Mouse (Mus musculus) neural tube, embryonic 11.5 days (tissue): ENCODE measurements around the gene Abcd2. TPM values are rescaled to one million over a fixed set of nuclear protein-coding genes. Genes with fewer than 3 reads are reported as not detected.
A peak's percentile ranks its signal among the peaks of the same experiment; 100 is the strongest.

Experiments used
- ATAC-seq: fragments of 200-750 bp; cut with Nextera tagmentation; 2 replicates; pipeline ENCODE4 v1.8.0; 2017; ENCODE audit warnings: moderate number of reproducible peaks, mild to moderate bottlenecking, moderate TSS enrichment, moderate library complexity; ENCODE audit not compliant: insufficient read depth, low FRiP score, low TSS enrichment
- DNase-seq: peaks from one replicate; pipeline ENCODE4 v3.0.0-alpha.2; 2015; ENCODE audit warnings: low spot score
- H3K27ac ChIP-seq: fragments of 300-500 bp; sonication (generic); 2 replicates; pipeline ENCODE4 v1.5.1; 2014; ENCODE audit warnings: low read depth, mild to moderate bottlenecking, low read length
- H3K27me3 ChIP-seq: fragments of 300-500 bp; sonication (generic); 2 replicates; pipeline ENCODE4 v1.6.1; 2014; ENCODE audit warnings: mild to moderate bottlenecking, low read length, mixed read lengths; ENCODE audit not compliant: control insufficient read depth, insufficient read depth
- H3K36me3 ChIP-seq: fragments of 300-500 bp; sonication (generic); 2 replicates; pipeline ENCODE4 v1.6.1; 2014; ENCODE audit warnings: mild to moderate bottlenecking, low read length, moderate library complexity, mixed read lengths; ENCODE audit not compliant: control insufficient read depth, insufficient read depth
- H3K4me1 ChIP-seq: fragments of 300-500 bp; sonication (generic); 2 replicates; pipeline ENCODE4 v1.6.1; 2014; ENCODE audit warnings: low read length, mixed read lengths; ENCODE audit not compliant: control insufficient read depth, insufficient read depth
- H3K4me2 ChIP-seq: fragments of 300-500 bp; sonication (generic); 2 replicates; pipeline ENCODE4 v1.6.1; 2014; ENCODE audit warnings: low read depth, mild to moderate bottlenecking, moderate library complexity
- H3K4me3 ChIP-seq: fragments of 300-500 bp; sonication (generic); 2 replicates; pipeline ENCODE4 v1.5.1; 2014; ENCODE audit warnings: low read depth, low read length
- H3K9ac ChIP-seq: fragments of 300-500 bp; sonication (generic); 2 replicates; pipeline ENCODE4 v1.6.1; 2014; ENCODE audit warnings: mild to moderate bottlenecking, low read length
- H3K9me3 ChIP-seq: fragments of 300-500 bp; sonication (generic); 2 replicates; pipeline ENCODE4 v1.6.1; 2016; ENCODE audit warnings: low read length; ENCODE audit not compliant: control insufficient read depth
- WGBS: fragments of 180-500 bp; shearing (Covaris S2); extraction: QIAGEN DNeasy Blood & Tissue Kit; methylation state at CpG from one replicate; pipeline ENCODE4 v1.1.7; 2014; 5-methylcytosine and 5-hydroxymethylcytosine counted together
- polyA plus RNA-seq: library from polyadenylated mRNA; unstranded; fragments of >200 nt; fragmentation: Nextera tagmentation; extraction: Ambion mirVana; gene quantifications from 2 replicates; pipeline ENCODE4 v1.2.1, GENCODE M21; 2014

Gene Abcd2
- polyA plus RNA-seq, 1 experiment from 2014 or later: 15.5 TPM

DNA sequence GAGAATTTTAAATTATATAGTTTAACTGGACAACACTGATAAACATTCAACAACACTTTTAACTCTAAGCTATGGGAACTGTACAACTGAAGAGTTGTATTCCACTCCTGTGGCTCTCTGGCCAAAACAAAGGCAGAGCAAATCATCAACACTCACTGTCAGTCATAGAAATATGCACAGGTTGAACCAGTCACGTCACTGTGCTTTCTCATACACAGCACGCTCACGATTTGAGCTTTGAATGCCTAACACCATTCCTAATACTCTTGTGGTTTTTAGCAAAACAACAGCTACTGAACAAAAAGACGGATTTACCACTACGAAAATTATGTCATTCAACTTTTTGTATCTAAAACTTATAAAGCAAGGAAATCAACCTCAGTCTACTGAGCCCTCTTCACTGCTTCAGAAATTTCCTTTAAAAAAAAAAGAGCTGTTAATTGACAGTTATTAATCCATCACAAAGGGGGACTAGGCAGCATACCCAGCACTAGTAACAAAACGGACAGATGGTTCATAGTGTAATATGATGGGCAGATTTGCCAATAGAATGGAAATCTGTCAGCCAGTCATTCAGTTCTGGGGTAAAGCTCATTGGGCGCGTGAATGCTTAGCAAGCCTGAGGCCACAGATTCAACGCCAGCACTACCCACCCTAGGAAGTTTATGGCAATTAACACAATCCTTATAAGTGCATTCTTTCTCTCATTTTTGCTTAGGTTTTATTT, 20.8 kb downstream of the Abcd2 start:
- ATAC-seq (no peak), DNase-seq (no peak)
- WGBS: 83% methylated on average over 9 of the region's 9 CpGs
- no peak overlapping the region for H3K27ac ChIP-seq
- no peak overlapping the region for H3K9ac ChIP-seq
- no peaks in the 10 kb centered on the region for H3K27me3 ChIP-seq
- H3K4me2 ChIP-seq: no peak overlapping the region
- H3K4me3 ChIP-seq: no peak overlapping the region
- H3K4me1 ChIP-seq: no peaks in the 10 kb centered on the region
- H3K9me3 ChIP-seq: no peaks in the 10 kb centered on the region
- no peaks in the 10 kb centered on the region for H3K36me3 ChIP-seq

GRCm38 (mm10) chr15:91167850-91168562, 23.6 kb downstream of the Abcd2 start:
- Histone ChIP-seq H3K9me3 (no peaks in the 10 kb centered on the region), H3K9ac (no peak overlapping the region), H3K27ac (no peak overlapping the region), H3K4me1 (no peaks in the 10 kb centered on the region), H3K36me3 (no peaks in the 10 kb centered on the region), H3K4me3 (no peak overlapping the region), H3K27me3 (no peaks in the 10 kb centered on the region), H3K4me2 (no peak overlapping the region)
- DNase-seq (no peak), ATAC-seq (no peak)
- WGBS: 92% methylated on average over 13 of the region's 13 CpGs

- Histone ChIP-seq H3K4me1 (no peaks in the 10 kb centered on the region), H3K9me3 (no peaks in the 10 kb centered on the region), H3K9ac (no peak overlapping the region), H3K27ac (no peak overlapping the region), H3K4me2 (no peak overlapping the region), H3K36me3 (no peaks in the 10 kb centered on the region), H3K4me3 (no peak overlapping the region), H3K27me3 (no peaks in the 10 kb centered on the region)
- DNase-seq: peak; percentile 41
- ATAC-seq: peak; percentile 38; the same call in 1 of the 2 replicates
- 15% methylated on average over 5 of the region's 5 CpGs for WGBS
Observed at GRCm38 (mm10) chr15:91165021-91165420, 26.6 kb downstream of the Abcd2 start.

GRCm38 (mm10) chr15:91163454-91163853, 28.1 kb downstream of the Abcd2 start:
- no peak overlapping the region for H3K4me3 ChIP-seq
- DNase-seq (no peak), ATAC-seq (no peak)
- H3K27ac ChIP-seq: no peak overlapping the region
- H3K9ac ChIP-seq: no peak overlapping the region
- H3K4me2 ChIP-seq: no peak overlapping the region
- no peaks in the 10 kb centered on the region for H3K4me1 ChIP-seq
- no peaks in the 10 kb centered on the region for H3K36me3 ChIP-seq
- H3K27me3 ChIP-seq: no peaks in the 10 kb centered on the region
- WGBS: 90% methylated on average over 2 of the region's 2 CpGs
- H3K9me3 ChIP-seq: no peaks in the 10 kb centered on the region

DNA sequence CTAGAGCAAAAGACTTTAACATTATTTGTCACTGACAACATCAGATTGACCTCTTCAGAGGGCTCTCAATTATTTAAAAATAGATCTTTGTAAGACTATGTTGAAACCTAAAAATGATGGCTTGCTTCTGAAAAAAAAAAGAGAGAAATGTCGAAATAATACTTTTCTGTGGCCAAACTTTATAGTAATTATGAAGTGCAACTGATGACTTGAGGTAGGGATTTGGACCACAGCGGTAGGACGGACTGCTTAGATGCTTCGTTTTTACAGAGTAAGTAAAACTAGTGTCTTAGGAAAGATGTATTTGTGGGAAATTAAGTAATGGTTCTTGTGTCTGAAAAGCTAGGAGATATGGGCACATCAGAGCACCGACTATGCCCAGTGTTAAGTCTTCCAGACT, 30.4 kb downstream of the Abcd2 start:
- no peak overlapping the region for H3K4me3 ChIP-seq
- no peak overlapping the region for H3K9ac ChIP-seq
- H3K4me1 ChIP-seq: no peaks in the 10 kb centered on the region
- WGBS: 91% methylated on average over 5 of the region's 5 CpGs
- H3K27ac ChIP-seq: no peak overlapping the region
- no peak for ATAC-seq
- H3K9me3 ChIP-seq: no peaks in the 10 kb centered on the region
- H3K27me3 ChIP-seq: no peaks in the 10 kb centered on the region
- no peak overlapping the region for H3K4me2 ChIP-seq
- DNase-seq: no peak
- no peaks in the 10 kb centered on the region for H3K36me3 ChIP-seq

DNA sequence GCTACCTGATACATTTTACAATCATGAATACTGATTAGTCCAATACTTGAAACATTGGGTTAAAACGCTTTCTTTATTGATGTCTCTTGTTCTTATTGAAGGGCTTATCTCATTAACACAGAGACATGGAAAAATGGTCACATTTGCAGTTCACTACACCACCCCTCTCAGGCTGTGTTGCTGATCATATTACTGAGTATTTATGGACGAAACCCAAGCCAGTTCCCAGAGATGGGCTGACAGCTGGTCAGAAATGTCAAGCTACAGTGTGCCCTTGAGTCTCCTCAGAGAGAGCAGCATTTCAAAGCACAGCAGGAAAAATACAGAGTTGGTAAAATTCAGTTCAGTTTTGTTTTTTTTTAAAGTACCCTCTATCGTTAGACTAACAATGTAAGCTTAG, 38.3 kb downstream of the Abcd2 start:
- ATAC-seq (no peak), DNase-seq (no peak)
- Histone ChIP-seq H3K9ac (no peak overlapping the region), H3K4me1 (no peaks in the 10 kb centered on the region), H3K4me3 (no peak overlapping the region), H3K9me3 (no peaks in the 10 kb centered on the region), H3K4me2 (no peak overlapping the region), H3K27ac (no peak overlapping the region), H3K27me3 (no peaks in the 10 kb centered on the region), H3K36me3 (0 out of 2 replicates have a peak, but pooled peaks cover 6% of the 10 kb centered on the region)
- 83% methylated on average over 3 of the region's 3 CpGs for WGBS

GRCm38 (mm10) chr15:91152592-91152991, 39.0 kb downstream of the Abcd2 start:
- Histone ChIP-seq H3K9me3 (no peaks in the 10 kb centered on the region), H3K27ac (no peak overlapping the region), H3K36me3 (0 out of 2 replicates have a peak, but pooled peaks cover 6% of the 10 kb centered on the region), H3K9ac (no peak overlapping the region), H3K27me3 (no peaks in the 10 kb centered on the region), H3K4me1 (no peaks in the 10 kb centered on the region), H3K4me2 (no peak overlapping the region), H3K4me3 (no peak overlapping the region)
- DNase-seq (no peak), ATAC-seq (no peak)
- WGBS: 71% methylated on average over 1 of the region's 1 CpGs

GRCm38 (mm10) chr15:91124584-91124983, 67.0 kb downstream of the Abcd2 start:
- ATAC-seq (no peak), DNase-seq (peak; percentile 9)
- H3K27me3 ChIP-seq: no peaks in the 10 kb centered on the region
- no peaks in the 10 kb centered on the region for H3K36me3 ChIP-seq
- H3K4me3 ChIP-seq: no peak overlapping the region
- no peak overlapping the region for H3K27ac ChIP-seq
- H3K9me3 ChIP-seq: no peaks in the 10 kb centered on the region
- H3K9ac ChIP-seq: no peak overlapping the region
- no peak overlapping the region for H3K4me2 ChIP-seq
- whole genome bisulfite sequencing: 73% methylated on average over 4 of the region's 4 CpGs
- no peaks in the 10 kb centered on the region for H3K4me1 ChIP-seq
